Mouse (Mus musculus): Measurements from ENCODE around the gene Akap3.

Gene Akap3

DNA sequence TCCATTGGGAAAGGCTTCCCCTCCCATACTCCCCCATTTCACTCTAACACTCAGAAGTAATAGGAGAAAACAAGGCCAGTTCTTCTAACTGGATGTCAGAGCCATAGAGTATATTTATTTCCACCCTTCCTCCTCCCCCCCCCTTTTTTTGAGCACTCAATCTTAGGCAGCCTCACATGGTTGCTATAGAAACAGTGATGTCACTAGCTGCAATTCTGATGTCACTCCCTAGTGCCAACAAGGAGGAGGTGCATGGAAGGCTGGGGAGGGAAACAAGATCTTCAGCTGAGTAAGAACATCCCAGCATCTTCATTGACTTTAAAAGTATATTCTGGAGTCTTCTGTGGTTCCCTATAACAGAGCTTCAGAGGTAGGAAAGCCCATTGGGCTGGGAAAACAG lies at the start of gene Akap3:
TSS of gene Akap3 (plus strand) at position 218 of the 400 bp plus-strand sequence.
- peak; percentile 29 for DNase-seq (ENCODE audit: low read depth)

DNA sequence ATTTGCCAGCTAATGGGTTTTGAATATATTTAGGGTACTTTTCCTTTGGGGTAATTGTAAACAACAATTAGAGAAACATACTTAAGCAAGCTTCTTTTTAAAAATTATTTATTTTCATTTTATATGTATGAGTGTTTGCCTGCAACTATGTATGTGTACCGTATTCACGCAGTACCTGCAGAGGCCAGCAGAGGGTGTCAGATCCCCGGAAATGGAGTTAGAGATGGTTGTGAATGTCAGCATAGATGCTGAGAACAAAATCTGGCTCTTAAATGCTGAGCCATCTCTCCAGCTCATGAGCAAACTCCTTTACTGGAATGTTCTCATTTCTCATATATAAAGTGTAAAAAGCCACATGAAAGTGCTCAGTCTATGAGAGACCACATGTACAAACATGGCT lies 46.1 kb upstream of the Akap3 start:
- peak; percentile 62 for DNase-seq (ENCODE audit: low read depth)

DNA sequence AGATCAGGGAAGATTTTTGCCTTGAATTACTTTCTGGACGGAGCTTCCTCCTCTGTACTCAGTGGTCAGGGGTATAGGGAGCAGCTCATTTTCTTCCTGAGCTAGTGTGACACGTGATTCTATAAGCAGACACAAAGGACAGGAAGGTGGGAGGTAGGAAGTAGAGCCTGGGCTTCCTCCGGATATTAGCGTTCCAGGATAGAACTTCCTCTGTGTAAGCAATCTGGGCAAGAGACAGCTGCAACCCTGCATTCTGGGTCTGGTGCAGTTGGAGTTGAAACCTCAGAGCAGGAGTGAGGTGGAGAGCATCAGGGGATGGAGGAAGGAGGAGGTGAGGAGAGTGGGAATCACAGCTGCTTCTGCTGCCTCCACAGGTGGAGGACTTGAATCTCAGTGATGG lies 44.8 kb upstream of the Akap3 start:
- DNase-seq (ENCODE audit: low read depth) = peak; percentile 30

DNA sequence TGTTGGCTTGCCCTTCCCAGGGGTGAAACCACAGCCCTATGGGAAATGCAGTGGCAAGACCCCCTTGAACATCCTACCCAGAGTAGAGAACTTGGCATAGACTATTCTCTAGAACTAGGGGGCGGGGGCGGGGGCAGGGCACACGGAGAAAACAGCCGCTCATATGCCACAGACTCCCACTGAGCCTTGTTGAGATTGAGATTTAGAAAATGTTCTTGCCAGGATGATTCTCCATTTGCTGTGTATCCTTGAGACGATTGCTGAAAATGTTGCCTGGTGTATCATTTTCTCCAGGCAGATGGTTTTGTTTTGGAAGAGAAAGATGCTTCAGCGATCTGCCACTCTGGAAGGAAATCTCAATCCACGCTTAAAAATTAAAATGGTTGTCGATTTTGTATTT lies 44.3 kb upstream of the Akap3 start:
- DNase-seq (ENCODE audit: low read depth) = no peak

DNA sequence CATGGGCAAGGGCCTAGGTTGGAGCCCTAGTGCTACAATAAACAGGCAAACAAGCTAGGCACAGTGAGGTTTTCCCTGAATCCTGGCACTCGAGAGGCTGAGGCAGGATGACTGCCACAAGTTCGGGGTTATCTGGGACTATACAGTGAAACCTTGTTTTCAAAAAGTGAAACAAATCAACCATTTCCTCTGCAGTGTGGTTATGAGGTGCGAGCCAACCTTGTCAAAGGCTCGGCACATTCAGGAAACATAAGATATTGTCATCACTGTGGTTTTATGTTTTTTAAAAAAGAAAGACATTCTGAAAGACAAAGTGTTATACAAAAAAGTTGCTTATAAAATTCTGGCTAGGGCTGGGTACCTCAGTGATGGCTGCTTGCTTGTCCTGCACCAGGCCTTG lies 41.4 kb upstream of the Akap3 start:
- DNase-seq (ENCODE audit: low read depth) = peak; percentile 72

DNA sequence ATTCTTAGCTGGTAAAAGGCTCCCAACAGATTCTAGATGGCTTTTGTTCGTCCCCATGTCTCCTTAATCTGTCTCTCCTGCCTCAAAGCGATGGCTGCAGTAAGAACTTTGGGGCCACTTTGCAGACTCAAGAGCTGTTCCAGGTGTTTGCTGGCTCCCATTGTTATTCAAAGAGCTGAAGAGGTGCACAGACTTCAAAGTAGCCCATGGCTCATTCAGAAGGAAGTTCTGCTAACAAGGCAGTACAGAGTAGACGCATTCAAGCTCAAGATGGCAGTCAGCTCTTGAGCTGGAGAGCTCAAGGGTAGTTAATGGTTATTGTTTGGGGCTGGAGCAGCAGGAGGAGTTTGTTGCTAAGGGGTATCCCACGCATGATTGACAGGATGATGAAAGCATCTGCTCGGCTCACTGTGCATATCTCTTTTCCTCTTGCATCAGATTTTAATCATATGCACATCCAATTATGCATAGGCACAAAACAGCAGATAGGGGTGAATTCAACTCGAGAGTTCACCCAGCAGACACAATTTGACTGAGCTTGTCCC lies 37.6 kb upstream of the Akap3 start:
- no peak for DNase-seq (ENCODE audit: low read depth)

DNA sequence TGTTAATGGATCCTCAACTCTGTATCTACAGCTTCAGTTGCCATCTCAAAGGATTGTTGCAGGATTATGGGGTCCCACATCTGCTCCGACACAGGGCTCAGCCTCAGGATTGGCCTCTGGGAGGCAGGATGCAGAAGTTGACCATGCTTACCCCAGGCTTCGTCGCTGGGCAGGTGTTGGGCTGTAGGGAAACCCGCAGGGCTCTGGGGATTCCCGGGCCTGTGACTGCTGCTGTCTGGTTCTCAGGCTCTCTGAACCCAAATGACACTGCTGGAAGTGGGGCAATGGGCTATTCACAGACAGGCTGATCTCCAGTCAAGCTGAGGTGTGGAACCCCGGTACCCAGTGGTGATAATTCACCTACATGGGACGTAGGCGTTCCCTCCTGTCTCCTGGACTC lies 36.6 kb upstream of the Akap3 start:
- DNase-seq (ENCODE audit: low read depth) = no peak

DNA sequence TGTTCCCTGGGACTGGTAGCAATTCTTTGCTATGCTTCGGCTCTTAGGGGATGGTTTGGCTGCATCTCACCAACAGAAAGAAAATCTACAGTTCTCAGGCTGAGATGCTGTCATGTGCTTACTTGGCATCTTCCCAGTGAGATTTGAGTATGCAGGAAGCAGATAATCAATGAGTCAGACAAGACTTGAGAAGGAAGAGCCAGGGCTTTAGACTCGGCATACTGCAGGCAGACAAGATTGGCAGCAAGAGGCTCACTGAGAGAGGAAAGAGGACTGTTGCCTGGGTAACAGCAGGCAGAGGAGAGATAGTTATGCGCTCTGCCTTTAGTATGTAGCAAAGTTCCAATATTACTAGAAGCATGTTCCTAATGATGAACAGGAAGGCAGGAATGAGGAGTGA lies 29.8 kb upstream of the Akap3 start:
- no peak for DNase-seq (ENCODE audit: low read depth)

DNA sequence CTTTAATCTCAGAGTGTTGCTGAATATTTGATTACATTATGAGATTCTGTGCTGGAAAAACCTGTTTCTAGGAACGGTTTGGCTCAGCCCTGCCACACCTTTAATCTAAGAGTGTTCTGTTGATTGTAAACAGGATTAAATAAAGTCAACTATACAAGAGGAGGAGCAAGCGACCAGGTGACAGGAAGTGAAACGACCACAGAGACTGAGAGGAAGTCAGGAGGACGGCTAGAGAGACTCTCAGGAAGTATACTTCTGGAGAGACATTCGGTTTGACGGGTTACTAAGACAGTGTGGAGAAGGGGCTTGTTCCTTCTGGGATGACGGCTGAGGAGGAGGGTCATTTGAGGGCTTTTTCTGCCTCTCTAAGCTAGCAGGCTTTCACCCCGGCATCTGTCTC lies 16.3 kb upstream of the Akap3 start:
- no peak for DNase-seq (ENCODE audit: low read depth)

DNA sequence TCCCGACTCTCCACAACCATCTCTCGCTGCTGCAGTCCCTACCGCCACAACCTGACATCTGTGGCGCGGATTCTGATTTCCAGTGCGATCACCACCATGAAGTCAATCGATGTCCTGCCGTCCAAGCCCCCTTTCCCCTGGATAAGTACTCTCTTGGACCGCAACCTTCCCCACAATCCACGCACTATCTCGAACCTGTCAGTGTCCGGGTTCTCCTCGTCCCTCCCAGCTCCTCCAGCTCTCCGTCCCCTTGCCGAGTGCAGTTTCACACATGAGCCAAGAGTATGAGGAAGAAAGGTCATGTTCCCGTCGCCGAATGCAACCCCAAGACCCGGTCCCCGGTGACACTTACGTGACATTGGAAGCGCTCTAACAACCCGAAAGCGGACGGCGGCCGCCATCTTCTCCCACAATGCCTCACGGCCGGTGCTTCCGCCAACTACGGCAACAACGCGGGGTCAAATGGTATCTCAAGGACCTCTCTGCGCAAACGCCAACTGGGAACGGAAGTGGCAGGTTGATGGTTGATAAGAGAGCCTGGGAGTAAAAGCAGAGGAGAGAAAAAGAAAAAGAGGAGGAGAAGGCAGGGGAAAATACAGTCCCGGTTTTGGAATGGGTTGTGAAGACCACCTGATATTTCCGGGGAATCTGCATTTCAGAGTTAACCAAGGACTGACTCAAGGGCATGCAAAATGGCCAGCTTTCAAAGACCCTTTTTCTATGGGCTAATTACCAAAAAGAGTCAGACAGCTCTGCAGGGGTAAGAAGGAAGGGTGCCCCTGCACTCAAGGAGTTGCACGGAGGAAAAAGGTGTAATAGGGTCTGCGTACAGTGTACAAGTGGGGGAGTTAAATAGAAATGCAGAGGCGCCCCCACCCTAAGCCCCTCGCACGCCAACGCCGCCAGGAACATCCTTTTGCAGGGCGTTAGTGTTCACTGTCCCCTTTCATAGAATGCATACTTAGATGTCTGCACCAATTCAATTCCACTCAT lies 3.9 kb upstream of the Akap3 start, which contains the start of gene Ndufa9:
TSS of gene Ndufa9 (minus strand) at position 425 of the 993 bp plus-strand sequence.
- peak; percentile 95 for DNase-seq (ENCODE audit: low read depth)

DNA sequence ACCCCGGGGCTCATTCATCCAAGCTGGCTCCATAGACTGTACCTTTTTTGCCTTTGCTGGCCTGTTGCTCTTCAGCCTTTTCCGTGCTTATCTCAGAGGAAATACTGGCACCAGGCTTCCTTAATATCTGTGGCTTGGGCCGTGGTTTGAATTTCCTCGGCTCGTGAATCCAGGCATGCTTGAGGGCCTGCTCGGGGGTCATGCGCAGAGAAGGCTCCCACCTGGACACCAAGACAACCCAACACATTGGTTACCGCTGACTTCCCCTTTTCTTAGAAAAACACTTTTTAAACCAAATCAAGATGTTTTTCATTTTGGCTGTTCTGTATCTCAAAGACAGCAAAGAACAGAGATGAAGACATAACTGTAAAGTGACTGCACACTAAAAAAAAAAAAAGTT lies 24.2 kb downstream of the Akap3 start:
- DNase-seq (ENCODE audit: low read depth) = no peak

DNA sequence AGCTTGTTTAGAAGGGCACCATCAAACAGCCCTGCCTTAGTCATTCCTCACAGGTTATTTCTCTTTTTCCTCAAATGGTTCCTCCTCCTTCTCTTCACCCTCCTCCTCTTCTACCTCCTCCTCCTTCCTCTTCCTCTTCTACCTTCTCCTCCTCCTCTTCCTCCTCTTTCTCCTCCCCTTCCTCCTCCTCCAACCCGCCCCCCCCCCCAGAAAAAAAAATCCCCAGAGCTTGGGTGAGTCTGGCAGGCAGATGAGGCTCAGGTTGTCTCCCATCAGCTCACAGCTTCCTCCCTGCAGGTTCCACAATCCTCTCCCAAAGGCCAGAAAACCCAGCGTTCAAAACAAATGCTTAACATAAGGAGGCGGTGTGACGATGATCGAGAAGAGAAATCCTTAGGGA lies 54.5 kb downstream of the Akap3 start:
- DNase-seq (ENCODE audit: low read depth) = no peak

DNA sequence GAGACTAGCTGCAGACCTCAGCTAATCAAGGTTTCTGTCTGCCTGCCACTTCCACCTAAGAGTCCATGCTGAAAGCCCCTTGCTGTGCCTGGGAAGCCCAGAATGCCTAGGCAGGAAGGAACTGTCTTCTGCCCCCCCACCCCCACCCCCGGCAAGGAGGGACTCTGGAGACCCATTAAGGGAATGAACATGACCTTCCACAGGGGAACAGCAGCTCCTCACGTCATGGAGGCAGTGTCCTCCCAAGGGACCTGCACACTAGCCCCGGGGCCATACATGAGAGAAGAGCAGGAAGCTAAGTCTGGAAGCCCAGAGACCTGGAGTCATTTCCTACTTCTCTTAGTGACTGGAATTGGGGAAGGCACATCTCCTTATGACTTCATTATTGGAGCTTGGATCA lies 55.0 kb downstream of the Akap3 start:
- no peak for DNase-seq (ENCODE audit: low read depth)

DNA sequence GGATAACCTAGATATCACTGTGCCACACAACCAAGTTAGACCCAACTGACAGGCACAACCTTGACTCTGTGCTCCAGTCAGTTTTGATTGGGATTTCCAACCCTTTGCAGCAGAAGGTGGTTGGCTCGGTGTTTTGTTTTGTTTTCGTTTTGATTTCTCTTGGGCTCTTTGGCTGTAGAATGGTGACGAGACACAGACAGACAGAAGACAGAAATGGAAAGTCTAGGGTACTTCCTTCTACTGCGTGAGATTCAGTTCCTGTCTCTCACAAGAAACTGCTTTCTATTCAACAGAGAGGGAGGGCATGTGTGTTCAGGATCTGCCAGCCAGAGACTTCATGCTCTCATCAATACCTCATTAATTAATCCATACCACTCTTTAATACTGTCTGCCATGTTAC lies 57.8 kb downstream of the Akap3 start:
- peak; percentile 29 for DNase-seq (ENCODE audit: low read depth)

DNA sequence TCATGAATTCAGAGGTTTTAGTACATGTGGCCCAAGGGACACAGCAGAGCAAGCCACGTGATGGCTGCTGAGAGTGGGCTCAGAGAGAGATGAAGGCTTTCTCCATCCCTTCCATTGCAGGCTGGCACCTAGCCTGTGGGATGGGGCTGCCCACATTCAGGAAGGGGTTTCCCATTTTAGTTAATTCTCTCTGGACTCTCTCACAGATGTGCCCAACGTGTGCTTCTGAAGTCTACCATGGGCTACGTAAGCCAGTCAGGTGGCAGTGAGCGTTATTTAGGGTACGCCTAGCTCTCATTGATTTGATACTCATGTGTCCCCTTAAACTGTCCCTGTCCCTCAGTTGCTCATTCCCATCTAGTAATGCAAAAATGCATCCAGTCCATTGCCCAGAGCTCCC lies 62.0 kb downstream of the Akap3 start:
- no peak for DNase-seq (ENCODE audit: low read depth)

DNA sequence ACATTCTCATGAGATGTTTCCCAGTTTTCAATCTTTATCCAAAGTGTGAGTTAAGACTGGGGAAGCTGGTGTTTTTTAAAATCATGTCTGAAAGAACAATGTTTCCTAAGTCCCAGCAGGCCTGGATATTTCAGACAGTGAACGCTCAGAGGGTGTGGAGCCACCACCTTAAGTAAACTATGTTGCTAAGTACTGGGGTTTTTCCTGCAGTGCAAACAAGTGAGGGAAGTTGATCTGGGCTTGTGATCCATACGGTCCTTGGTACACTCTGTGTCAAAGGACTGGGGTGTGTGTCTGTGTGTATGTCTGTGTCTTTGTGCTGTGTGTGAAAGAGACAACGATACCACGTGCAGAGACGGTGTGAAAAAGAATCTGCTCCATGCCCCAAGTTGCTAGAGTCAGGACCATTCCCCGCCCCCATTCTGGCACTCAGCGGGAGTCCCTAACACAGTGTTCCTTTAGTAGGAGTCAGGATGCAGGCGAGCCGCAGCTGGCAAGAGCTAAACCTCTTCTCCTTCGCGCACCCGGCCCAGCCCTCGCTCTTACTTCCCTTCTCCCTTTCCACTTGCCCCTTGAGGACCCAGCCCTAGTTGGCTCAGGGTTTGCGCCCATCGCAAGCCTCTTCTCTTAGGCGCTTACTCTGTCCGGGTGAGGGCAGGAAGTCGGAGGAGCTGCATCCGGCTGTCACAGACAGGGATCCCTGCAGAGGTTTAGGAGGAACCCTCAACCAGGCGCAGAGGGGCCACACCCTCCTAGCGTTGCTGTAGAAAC lies 68.4 kb downstream of the Akap3 start, which contains the start of gene Dyrk4:
TSS of gene Dyrk4 (minus strand) at position 729 of the 771 bp plus-strand sequence.
- DNase-seq (ENCODE audit: low read depth) = peak; percentile 21

Data from naive thymus-derived CD4-positive, alpha-beta T cell, adult 2 months (primary cell).